Mouse (Mus musculus): ENCODE data around the gene Rhbdf2. TPM values are rescaled to one million over a fixed set of nuclear protein-coding genes. Genes with fewer than 3 reads are reported as not detected.

Gene Rhbdf2
- polyA plus RNA-seq, 1 experiment from 2014 or later: 1.2 TPM

- no peaks in the 10 kb centered on the region for H3K27me3 ChIP-seq (ENCODE audit: control insufficient read depth, insufficient read depth, low read depth, low read length)
- no peaks in the 10 kb centered on the region for H3K9me3 ChIP-seq (replicated peaks; ENCODE audit: control insufficient read depth, low read length, poor library complexity, severe bottlenecking)
- H3K4me1 ChIP-seq (ENCODE audit: control insufficient read depth, insufficient read depth, low read length): peaks cover 14% of the 10 kb centered on the region
- H3K9ac ChIP-seq (ENCODE audit: low read depth, low read length): no peak overlapping the region
- no peak overlapping the region for H3K4me2 ChIP-seq (ENCODE audit: low read length)
- ATAC-seq: no peak
- no peak overlapping the region for H3K27ac ChIP-seq (ENCODE audit: low read length)
- no peak overlapping the region for H3K4me3 ChIP-seq (ENCODE audit: low read depth, low read length)
- 92% methylated on average over 4 of the region's 4 CpGs for WGBS
- no peaks in the 10 kb centered on the region for H3K36me3 ChIP-seq (ENCODE audit: control insufficient read depth, insufficient read depth, low read length)
Measured at GRCm38 (mm10) chr11:116591621-116592020, 35.2 kb downstream of the Rhbdf2 start.

DNA sequence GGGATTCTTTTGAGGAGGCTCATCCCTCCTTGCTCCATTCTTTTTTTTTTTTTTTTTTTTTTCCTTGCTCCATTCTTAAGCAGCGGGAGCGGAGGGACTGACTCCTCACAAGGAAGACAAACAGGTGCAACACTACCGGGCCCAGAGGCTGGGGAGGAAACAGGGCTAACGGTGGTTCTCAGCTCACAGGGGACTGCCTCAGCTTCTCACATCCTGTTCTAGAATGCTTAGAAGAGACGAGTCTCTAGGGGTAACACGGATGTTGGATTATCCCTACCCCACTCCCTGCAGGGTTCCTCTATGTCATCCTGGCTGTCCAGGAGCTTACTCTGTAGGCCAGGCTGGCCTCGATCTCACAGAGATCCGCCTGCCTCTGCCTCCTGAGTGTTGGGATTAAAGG, 37.2 kb downstream of the Rhbdf2 start:
- 55% methylated on average over 8 of the region's 8 CpGs for WGBS
- Histone ChIP-seq H3K36me3 (ENCODE audit: control insufficient read depth, insufficient read depth, low read length) (no peaks in the 10 kb centered on the region), H3K27ac (ENCODE audit: low read length) (no peak overlapping the region), H3K9ac (ENCODE audit: low read depth, low read length) (no peak overlapping the region), H3K27me3 (ENCODE audit: control insufficient read depth, insufficient read depth, low read depth, low read length) (no peaks in the 10 kb centered on the region), H3K4me2 (ENCODE audit: low read length) (peak overlapping the region; percentile 28; the same call in 1 of the 2 replicates), H3K4me1 (ENCODE audit: control insufficient read depth, insufficient read depth, low read length) (peaks cover 15% of the 10 kb centered on the region), H3K4me3 (ENCODE audit: low read depth, low read length) (no peak overlapping the region), H3K9me3 (replicated peaks; ENCODE audit: control insufficient read depth, low read length, poor library complexity, severe bottlenecking) (no peaks in the 10 kb centered on the region)
- no peak for ATAC-seq

- H3K9me3 ChIP-seq (replicated peaks; ENCODE audit: control insufficient read depth, low read length, poor library complexity, severe bottlenecking): no peaks in the 10 kb centered on the region
- 18% methylated on average over 14 of the region's 14 CpGs for WGBS
- H3K27me3 ChIP-seq (ENCODE audit: control insufficient read depth, insufficient read depth, low read depth, low read length): no peaks in the 10 kb centered on the region
- H3K4me1 ChIP-seq (ENCODE audit: control insufficient read depth, insufficient read depth, low read length): peaks cover 15% of the 10 kb centered on the region
- H3K36me3 ChIP-seq (ENCODE audit: control insufficient read depth, insufficient read depth, low read length): no peaks in the 10 kb centered on the region
- ATAC-seq: no peak
- H3K4me2 ChIP-seq (ENCODE audit: low read length): peak overlapping the region; percentile 28; the same call in 1 of the 2 replicates
- H3K27ac ChIP-seq (ENCODE audit: low read length): no peak overlapping the region
- no peak overlapping the region for H3K4me3 ChIP-seq (ENCODE audit: low read depth, low read length)
- H3K9ac ChIP-seq (ENCODE audit: low read depth, low read length): no peak overlapping the region
Measured at GRCm38 (mm10) chr11:116589020-116589531, 37.7 kb downstream of the Rhbdf2 start.

DNA sequence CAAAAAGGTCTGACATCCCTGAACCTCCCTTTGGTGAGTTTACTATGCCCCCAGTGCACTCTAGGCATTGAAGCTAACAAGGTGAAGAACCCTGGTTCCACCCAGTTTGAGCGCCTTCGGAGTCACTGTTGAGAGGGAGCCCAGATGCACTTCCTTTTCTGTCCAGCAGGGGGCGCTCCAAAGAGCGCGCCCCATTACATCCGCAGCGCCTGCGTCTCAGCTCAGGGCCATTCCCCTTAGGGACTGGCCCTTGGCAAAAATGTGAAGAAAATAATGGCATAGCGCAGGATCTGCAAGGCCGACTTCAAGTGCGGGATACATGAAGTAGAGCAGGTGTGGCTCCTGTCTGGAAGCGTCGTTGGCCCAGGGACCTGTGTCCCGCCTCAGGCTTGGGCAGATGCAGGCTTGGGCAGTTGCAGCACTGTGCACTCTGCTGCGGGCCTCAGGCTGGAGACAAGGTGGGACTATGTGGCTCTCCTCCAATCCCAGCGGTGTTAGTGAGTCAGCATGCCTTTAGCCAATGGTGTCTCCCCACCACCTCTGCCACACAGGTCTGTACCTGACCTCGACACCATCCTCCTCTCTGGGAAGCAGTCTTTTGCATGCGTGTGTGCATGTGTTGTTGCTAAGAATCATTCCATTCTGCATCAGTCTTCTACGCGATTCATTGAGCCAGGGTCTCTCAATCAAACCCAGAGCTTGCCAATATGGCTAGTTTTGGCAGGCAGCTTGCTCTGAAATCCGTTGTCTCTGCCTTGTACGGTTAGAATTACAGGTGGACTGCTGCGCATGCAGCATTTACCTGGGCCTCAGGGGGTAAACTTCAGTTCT, 39.8 kb downstream of the Rhbdf2 start:
- Histone ChIP-seq H3K4me1 (ENCODE audit: control insufficient read depth, insufficient read depth, low read length) (peaks cover 13% of the 10 kb centered on the region), H3K4me3 (ENCODE audit: low read depth, low read length) (peak overlapping the region; percentile 28), H3K27ac (ENCODE audit: low read length) (peak overlapping the region; percentile 55; the same call in 1 of the 2 replicates), H3K36me3 (ENCODE audit: control insufficient read depth, insufficient read depth, low read length) (no peaks in the 10 kb centered on the region), H3K9ac (ENCODE audit: low read depth, low read length) (peak overlapping the region; percentile 46; the same call in 1 of the 2 replicates), H3K27me3 (ENCODE audit: control insufficient read depth, insufficient read depth, low read depth, low read length) (no peaks in the 10 kb centered on the region), H3K9me3 (replicated peaks; ENCODE audit: control insufficient read depth, low read length, poor library complexity, severe bottlenecking) (no peaks in the 10 kb centered on the region), H3K4me2 (ENCODE audit: low read length) (peak overlapping the region; percentile 51)
- peak; percentile 59; the same call in 1 of the 2 replicates for ATAC-seq
- 18% methylated on average over 23 of the region's 23 CpGs for WGBS

DNA sequence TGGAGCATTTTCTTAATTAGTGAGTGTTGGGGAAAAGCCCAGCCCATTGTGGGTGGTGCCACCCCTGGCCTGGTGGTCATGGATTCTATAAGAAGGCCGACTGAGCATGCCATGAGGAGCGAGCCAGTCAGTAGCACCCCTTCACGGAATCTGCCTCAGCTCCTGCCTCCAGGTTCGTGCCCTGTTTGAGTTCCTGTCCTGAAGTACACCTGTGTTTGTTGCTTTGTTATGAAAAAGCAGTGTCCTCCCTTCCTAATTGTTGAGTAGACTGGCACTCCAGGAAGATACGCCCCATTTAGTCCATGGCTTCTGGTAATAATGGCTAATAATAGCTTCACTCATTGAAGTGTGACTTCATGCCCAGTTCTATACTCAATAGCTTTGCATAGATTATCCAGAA, 40.5 kb downstream of the Rhbdf2 start, which contains the start of gene Aanat:
Gene Aanat (plus strand): TSS at position 123 of the 400 bp plus-strand sequence.
- peak within 1 kb of the TSS; percentile 46; the same call in 1 of the 2 replicates for H3K9ac ChIP-seq (ENCODE audit: low read depth, low read length)
- H3K27me3 ChIP-seq (ENCODE audit: control insufficient read depth, insufficient read depth, low read depth, low read length): no peaks in the 10 kb centered on the region

GRCm38 (mm10) chr11:116585682-116586081, 41.1 kb downstream of the Rhbdf2 start:
- Histone ChIP-seq H3K4me3 (ENCODE audit: low read depth, low read length) (no peak overlapping the region), H3K9me3 (replicated peaks; ENCODE audit: control insufficient read depth, low read length, poor library complexity, severe bottlenecking) (no peaks in the 10 kb centered on the region), H3K9ac (ENCODE audit: low read depth, low read length) (no peak overlapping the region), H3K4me2 (ENCODE audit: low read length) (no peak overlapping the region), H3K36me3 (ENCODE audit: control insufficient read depth, insufficient read depth, low read length) (no peaks in the 10 kb centered on the region), H3K4me1 (ENCODE audit: control insufficient read depth, insufficient read depth, low read length) (peaks cover 13% of the 10 kb centered on the region), H3K27me3 (ENCODE audit: control insufficient read depth, insufficient read depth, low read depth, low read length) (no peaks in the 10 kb centered on the region), H3K27ac (ENCODE audit: low read length) (no peak overlapping the region)
- 85% methylated on average over 6 of the region's 6 CpGs for whole genome bisulfite sequencing
- ATAC-seq: no peak

More for the DNA sequence above, 40.5 kb downstream of the Rhbdf2 start, which contains the start of gene Aanat:
- Histone ChIP-seq H3K9me3 (replicated peaks; ENCODE audit: control insufficient read depth, low read length, poor library complexity, severe bottlenecking) (no peaks in the 10 kb centered on the region), H3K4me1 (ENCODE audit: control insufficient read depth, insufficient read depth, low read length) (peaks cover 13% of the 10 kb centered on the region), H3K4me3 (ENCODE audit: low read depth, low read length) (peak within 1 kb of the TSS; percentile 28), H3K27ac (ENCODE audit: low read length) (peak within 1 kb of the TSS; percentile 55; the same call in 1 of the 2 replicates), H3K36me3 (ENCODE audit: control insufficient read depth, insufficient read depth, low read length) (no peaks in the 10 kb centered on the region), H3K4me2 (ENCODE audit: low read length) (peak within 1 kb of the TSS; percentile 51)
- 63% methylated on average over 5 of the region's 5 CpGs for WGBS
- no peak for ATAC-seq

DNA sequence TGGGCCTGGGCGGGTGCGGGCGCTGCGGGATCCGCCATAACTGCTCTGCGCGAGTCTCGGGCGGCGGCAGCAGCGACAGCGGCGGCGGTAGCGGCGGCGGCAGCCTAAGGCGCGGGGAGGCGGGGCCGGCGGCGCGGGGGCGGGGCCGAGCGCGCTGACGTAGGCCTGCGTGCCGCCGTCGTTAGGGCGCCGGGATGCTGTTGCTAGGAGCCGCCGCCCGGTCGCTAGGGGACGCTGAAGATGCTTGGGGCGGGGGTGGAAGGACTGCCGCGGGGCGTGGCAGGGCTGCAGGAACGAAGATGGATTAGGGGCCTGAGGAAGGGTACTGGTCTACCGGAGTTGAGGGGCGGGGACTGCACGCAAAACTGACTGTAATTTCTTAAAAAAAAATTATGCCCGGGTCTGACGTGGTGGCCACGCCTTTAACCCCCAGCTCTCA, 45.4 kb downstream of the Rhbdf2 start, which contains the start of gene Ube2o:
Gene Ube2o (minus strand): TSS at position 72 of the 439 bp plus-strand sequence.
- WGBS: 2% methylated on average over 24 of the region's 51 CpGs
- Histone ChIP-seq H3K27ac (ENCODE audit: low read length) (peak within 1 kb of the TSS; percentile 95), H3K4me2 (ENCODE audit: low read length) (peak within 1 kb of the TSS; percentile 62), H3K36me3 (ENCODE audit: control insufficient read depth, insufficient read depth, low read length) (no peaks in the 10 kb centered on the region), H3K4me3 (ENCODE audit: low read depth, low read length) (peak within 1 kb of the TSS; percentile 89), H3K9me3 (replicated peaks; ENCODE audit: control insufficient read depth, low read length, poor library complexity, severe bottlenecking) (no peaks in the 10 kb centered on the region), H3K4me1 (ENCODE audit: control insufficient read depth, insufficient read depth, low read length) (peaks cover 19% of the 10 kb centered on the region), H3K27me3 (ENCODE audit: control insufficient read depth, insufficient read depth, low read depth, low read length) (no peaks in the 10 kb centered on the region), H3K9ac (ENCODE audit: low read depth, low read length) (peak within 1 kb of the TSS; percentile 98)
- ATAC-seq: peak; percentile 88

DNA sequence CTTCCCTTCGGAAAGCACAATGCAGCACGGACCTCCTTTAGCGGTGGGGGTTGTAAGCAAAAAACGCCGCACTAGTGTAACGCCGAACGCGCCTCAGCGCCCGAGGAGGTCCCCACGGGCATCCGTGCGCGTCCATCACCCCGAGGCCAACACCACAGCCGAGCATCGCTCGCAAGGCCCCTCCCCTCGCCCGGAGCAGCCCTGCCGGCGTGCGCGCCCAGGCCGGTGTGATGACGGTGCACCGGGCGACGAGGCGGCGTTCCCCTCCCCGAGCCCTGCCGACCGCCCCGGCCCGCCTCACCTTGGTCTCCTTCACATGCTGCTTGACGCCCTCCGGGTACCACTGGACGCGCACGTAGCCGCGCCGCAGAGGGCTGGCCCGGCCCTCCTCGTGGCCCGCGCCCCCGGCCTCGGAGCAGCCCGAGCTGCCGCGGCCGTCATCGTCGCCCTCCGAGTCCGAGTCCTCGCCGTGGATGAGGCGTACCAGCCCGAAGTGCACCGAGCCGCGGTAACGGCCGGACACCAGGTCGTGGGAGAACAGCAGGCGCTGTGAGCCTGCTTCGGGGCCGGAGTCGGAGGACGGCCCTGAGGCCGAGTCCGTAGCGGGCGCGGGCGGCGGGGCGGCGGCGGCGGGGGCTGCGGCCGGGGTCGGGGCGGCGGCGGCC, 46.0 kb downstream of the Rhbdf2 start:
- Histone ChIP-seq H3K4me1 (ENCODE audit: control insufficient read depth, insufficient read depth, low read length) (peaks cover 24% of the 10 kb centered on the region), H3K4me2 (ENCODE audit: low read length) (peak overlapping the region; percentile 62), H3K36me3 (ENCODE audit: control insufficient read depth, insufficient read depth, low read length) (no peaks in the 10 kb centered on the region), H3K9ac (ENCODE audit: low read depth, low read length) (peak overlapping the region; percentile 98), H3K27ac (ENCODE audit: low read length) (peak overlapping the region; percentile 95), H3K4me3 (ENCODE audit: low read depth, low read length) (peak overlapping the region; percentile 89), H3K27me3 (ENCODE audit: control insufficient read depth, insufficient read depth, low read depth, low read length) (no peaks in the 10 kb centered on the region), H3K9me3 (replicated peaks; ENCODE audit: control insufficient read depth, low read length, poor library complexity, severe bottlenecking) (no peaks in the 10 kb centered on the region)
- under 1% methylated on average over 63 of the region's 91 CpGs for WGBS
- ATAC-seq: peak; percentile 79
